Mouse (Mus musculus) liver, postnatal 0 days (tissue): ENCODE measurements around the gene Bpi. TPM values are rescaled to one million over a fixed set of nuclear protein-coding genes. Genes with fewer than 3 reads are reported as not detected.

ENCODE experiments used
- ATAC-seq: fragments of 200-750 bp; cut with Nextera tagmentation; 2 replicates; pipeline ENCODE4 v1.8.0; 2017; ENCODE audit warnings: mild to moderate bottlenecking, moderate library complexity
- DNase-seq: peaks from one replicate; pipeline ENCODE4 v3.0.0-alpha.2; 2016
- H3K27ac ChIP-seq: fragments of 300-500 bp; sonication (generic); 2 replicates; pipeline ENCODE4 v1.5.1; 2014; ENCODE audit warnings: antibody characterized with exemption, moderate library complexity, mild to moderate bottlenecking, low read depth
- H3K27me3 ChIP-seq: fragments of 300-500 bp; sonication (generic); 2 replicates; pipeline ENCODE4 v1.6.1; 2014; ENCODE audit warnings: low read length, control low read depth, mixed read lengths; ENCODE audit not compliant: insufficient read depth
- H3K36me3 ChIP-seq: fragments of 300-500 bp; sonication (generic); replicated peaks from 2 replicates; pipeline ENCODE4 v1.6.1; 2014; ENCODE audit warnings: mild to moderate bottlenecking, control low read depth, low read length, moderate library complexity, mixed read lengths; ENCODE audit not compliant: insufficient read depth
- H3K4me1 ChIP-seq: fragments of 300-500 bp; sonication (generic); 2 replicates; pipeline ENCODE4 v1.6.1; 2014; ENCODE audit warnings: antibody characterized with exemption, mild to moderate bottlenecking, control low read depth; ENCODE audit not compliant: insufficient read depth
- H3K4me2 ChIP-seq: fragments of 300-500 bp; sonication (generic); 2 replicates; pipeline ENCODE4 v1.6.1; 2014; ENCODE audit warnings: low read depth, mild to moderate bottlenecking, low read length, moderate library complexity, mixed read lengths
- H3K4me3 ChIP-seq: fragments of 300-500 bp; sonication (generic); 2 replicates; pipeline ENCODE4 v1.5.1; 2014; ENCODE audit warnings: low read depth, low read length
- H3K9ac ChIP-seq: fragments of 300-500 bp; sonication (generic); replicated peaks from 2 replicates; pipeline ENCODE4 v1.6.1; 2014; ENCODE audit warnings: mild to moderate bottlenecking, moderate library complexity
- H3K9me3 ChIP-seq: fragments of 300-500 bp; sonication (generic); 2 replicates; pipeline ENCODE4 v1.6.1; 2016; ENCODE audit warnings: mild to moderate bottlenecking, control low read depth, low read length, mixed read lengths
- CTCF ChIP-seq: sonication (generic); IDR thresholded peaks from 2 replicates; pipeline ENCODE4 v1.5.1; 2016; ENCODE audit warnings: antibody characterized with exemption, low read depth
- EP300 ChIP-seq: IDR thresholded peaks from 2 replicates; pipeline ENCODE4 v1.6.1; 2016; ENCODE audit warnings: antibody characterized with exemption, low read depth, mild to moderate bottlenecking
- WGBS: fragments of 180-500 bp; shearing (Covaris S2); extraction: QIAGEN DNeasy Blood & Tissue Kit; methylation state at CpG from one replicate; pipeline ENCODE4 v1.1.7; 2014; ENCODE audit not compliant: insufficient replicate concordance; 5-methylcytosine and 5-hydroxymethylcytosine counted together
- polyA plus RNA-seq: library from polyadenylated mRNA; unstranded; fragments of >200 nt; fragmentation: Nextera tagmentation; extraction: Ambion mirVana; gene quantifications from 2 replicates; pipeline ENCODE4 v1.2.1, GENCODE M21; 2015

The Bpi gene
- polyA plus RNA-seq, 1 experiment from 2014 or later: not detected

DNA sequence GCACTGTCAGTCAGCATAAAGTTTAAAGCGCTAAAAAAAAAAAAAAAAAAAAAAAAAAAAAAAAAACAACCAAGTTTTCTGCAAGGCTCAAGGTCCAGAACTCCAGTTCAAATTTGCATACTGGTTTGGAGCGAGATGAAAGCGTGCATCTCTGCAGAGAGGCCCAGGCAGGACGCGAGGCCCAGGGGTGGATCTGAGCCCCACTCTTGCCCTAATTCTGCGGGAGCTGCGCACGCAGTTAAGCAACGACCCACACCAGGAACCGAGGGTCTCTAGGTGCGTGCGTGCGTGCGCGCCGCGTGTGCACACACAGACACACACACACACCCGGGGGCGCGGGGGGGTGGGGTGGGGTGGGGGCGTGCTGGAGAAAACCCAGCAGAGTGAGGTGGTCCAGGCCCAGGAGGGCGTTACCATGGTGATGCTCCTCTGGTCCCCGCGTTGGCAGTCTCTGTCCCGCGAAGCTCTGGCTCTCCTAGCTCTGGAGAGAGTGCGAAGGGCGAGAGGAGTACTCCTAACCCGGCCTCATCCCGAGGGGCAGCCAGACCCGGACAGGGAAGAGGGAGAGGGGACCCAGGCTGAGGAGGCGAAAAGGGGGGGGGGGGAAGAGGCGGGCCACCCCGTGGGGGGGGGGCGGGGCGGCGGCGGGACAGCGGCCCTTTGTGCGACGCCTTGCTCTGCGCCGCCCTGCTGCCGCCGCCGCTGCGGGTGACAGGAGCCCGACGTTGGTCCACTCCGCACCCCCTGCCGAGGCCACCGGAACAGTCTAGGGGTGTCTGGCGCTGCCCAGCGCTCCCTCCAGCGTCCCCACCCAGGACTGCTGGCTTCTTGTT is 29.0 kb upstream of the Bpi start, which contains the start of gene D630003M21Rik:
Gene D630003M21Rik, minus strand, starts transcription at position 553 of the 833 bp plus-strand sequence.
- Histone ChIP-seq H3K4me1 (peaks cover 5% of the 10 kb centered on the region; the same call in 1 of the 2 replicates), H3K27me3 (peaks cover 20% of the 10 kb centered on the region), H3K9me3 (no peaks in the 10 kb centered on the region), H3K27ac (no peak within 1 kb of the TSS), H3K36me3 (no peaks in the 10 kb centered on the region), H3K4me3 (peak within 1 kb of the TSS; percentile 10; the same call in 1 of the 2 replicates), H3K4me2 (peak within 1 kb of the TSS; percentile 60), H3K9ac (no peak within 1 kb of the TSS)
- 0% methylated on average over 39 of the region's 55 CpGs for WGBS
- peak; percentile 30 for DNase-seq
- ATAC-seq: peak; percentile 74
- no peak for TF ChIP-seq CTCF
- TF ChIP-seq EP300: no peak

DNA sequence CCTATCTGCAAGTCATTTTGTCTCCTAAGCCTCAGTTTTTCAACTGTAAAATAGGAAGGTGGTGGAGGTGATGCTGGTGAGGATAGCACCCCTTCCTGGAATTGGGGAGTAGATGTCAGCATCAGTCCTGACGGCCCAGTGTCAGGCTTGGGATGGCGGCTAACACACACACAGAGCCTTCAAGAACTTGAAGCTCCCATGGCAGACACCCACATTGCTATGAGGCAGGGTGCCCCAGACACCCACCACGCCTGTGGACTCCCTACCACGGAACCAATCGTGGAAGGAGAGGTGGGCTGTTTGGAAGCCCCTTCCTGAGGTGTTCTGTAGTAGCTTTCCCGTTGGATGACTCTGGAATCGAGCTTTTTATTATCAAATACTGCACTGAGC is 28.4 kb upstream of the Bpi start:
- H3K4me2 ChIP-seq: peak overlapping the region; percentile 60
- no peaks in the 10 kb centered on the region for H3K36me3 ChIP-seq
- peaks cover 5% of the 10 kb centered on the region; the same call in 1 of the 2 replicates for H3K4me1 ChIP-seq
- WGBS: 25% methylated on average over 7 of the region's 7 CpGs
- no peak overlapping the region for H3K27ac ChIP-seq
- no peak overlapping the region for H3K9ac ChIP-seq
- peaks cover 20% of the 10 kb centered on the region for H3K27me3 ChIP-seq
- TF ChIP-seq CTCF (no peak), EP300 (no peak)
- ATAC-seq: no peak
- H3K9me3 ChIP-seq: no peaks in the 10 kb centered on the region
- H3K4me3 ChIP-seq: peak overlapping the region; percentile 10; the same call in 1 of the 2 replicates
- DNase-seq: no peak

DNA sequence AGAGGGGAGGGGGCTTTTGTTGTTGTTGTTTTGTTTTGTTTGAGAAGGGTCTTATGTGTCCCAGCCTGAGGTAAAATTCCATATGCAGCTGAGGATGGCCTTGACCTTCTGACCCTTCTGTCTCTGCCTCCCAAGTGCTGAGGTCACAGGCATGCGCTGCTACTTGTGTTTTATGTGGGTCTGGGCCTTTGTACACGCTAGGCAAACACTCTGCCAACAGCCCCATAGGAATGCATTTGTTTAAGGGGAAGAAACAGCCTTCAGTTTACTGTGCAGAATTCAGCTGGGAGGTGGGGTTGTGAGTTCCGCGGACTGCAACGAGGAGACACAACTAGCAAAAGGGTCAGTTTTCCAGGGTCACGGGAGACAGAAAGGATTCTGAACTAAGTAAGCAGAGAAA is 27.3 kb upstream of the Bpi start:
- H3K27me3 ChIP-seq: peaks cover 20% of the 10 kb centered on the region
- TF ChIP-seq EP300: no peak
- no peak for TF ChIP-seq CTCF
- H3K9ac ChIP-seq: no peak overlapping the region
- H3K4me1 ChIP-seq: peaks cover 5% of the 10 kb centered on the region; the same call in 1 of the 2 replicates
- no peaks in the 10 kb centered on the region for H3K9me3 ChIP-seq
- no peak overlapping the region for H3K4me2 ChIP-seq
- 54% methylated on average over 6 of the region's 6 CpGs for WGBS
- no peak for DNase-seq
- no peak overlapping the region for H3K27ac ChIP-seq
- H3K36me3 ChIP-seq: no peaks in the 10 kb centered on the region
- H3K4me3 ChIP-seq: no peak overlapping the region
- no peak for ATAC-seq

DNA sequence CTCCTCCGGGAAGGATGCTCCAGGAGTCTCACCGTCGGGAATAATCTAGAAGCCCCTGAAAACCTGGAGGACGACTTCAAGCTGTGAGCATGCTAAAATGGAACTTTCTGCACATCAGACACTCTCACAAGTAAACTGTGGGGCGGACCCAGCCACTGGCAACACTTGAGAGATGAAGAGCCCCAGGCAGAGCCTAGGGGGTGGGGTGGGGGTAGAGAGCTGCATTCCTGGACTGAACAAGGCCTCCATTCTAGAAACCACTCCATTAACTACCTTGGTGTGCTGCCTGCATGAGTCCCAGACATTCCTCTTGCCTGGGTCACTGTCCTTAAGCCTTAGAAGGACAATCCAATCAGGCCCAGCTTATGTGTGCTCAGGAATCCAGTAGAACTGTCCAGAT is 26.8 kb upstream of the Bpi start:
- peaks cover 20% of the 10 kb centered on the region for H3K27me3 ChIP-seq
- ATAC-seq (no peak), DNase-seq (no peak)
- no peak overlapping the region for H3K9ac ChIP-seq
- H3K4me1 ChIP-seq: peaks cover 5% of the 10 kb centered on the region; the same call in 1 of the 2 replicates
- no peaks in the 10 kb centered on the region for H3K36me3 ChIP-seq
- no peak overlapping the region for H3K4me3 ChIP-seq
- WGBS: 62% methylated on average over 5 of the region's 5 CpGs
- TF ChIP-seq EP300 (no peak), CTCF (no peak)
- no peak overlapping the region for H3K4me2 ChIP-seq
- no peaks in the 10 kb centered on the region for H3K9me3 ChIP-seq
- no peak overlapping the region for H3K27ac ChIP-seq

DNA sequence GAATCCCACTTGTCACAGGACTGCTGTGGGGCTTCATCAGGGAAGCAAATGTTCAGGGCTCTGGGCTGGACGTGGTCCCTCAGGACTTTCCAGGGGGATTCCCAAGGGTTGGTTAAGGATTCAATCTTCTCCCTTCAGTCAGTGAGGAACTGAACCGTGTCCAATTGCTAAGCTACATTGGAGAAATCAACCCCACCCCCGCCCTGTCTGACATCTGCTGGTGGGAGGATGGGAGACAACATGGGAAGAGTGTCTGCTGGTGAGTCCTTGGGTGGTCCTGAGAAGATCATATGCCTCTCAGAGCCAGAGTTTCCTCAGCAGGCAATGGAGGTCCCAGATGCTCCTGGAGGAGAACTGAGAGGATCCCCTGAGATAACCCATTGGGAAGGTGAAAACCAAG is 25.5 kb upstream of the Bpi start:
- TF ChIP-seq CTCF (no peak), EP300 (no peak)
- Histone ChIP-seq H3K4me3 (no peak overlapping the region), H3K27me3 (peaks cover 20% of the 10 kb centered on the region), H3K9me3 (no peaks in the 10 kb centered on the region), H3K9ac (no peak overlapping the region), H3K4me1 (peaks cover 5% of the 10 kb centered on the region; the same call in 1 of the 2 replicates), H3K27ac (no peak overlapping the region), H3K36me3 (no peaks in the 10 kb centered on the region), H3K4me2 (no peak overlapping the region)
- ATAC-seq: no peak
- no peak for DNase-seq
- 50% methylated on average over 3 of the region's 3 CpGs for WGBS

DNA sequence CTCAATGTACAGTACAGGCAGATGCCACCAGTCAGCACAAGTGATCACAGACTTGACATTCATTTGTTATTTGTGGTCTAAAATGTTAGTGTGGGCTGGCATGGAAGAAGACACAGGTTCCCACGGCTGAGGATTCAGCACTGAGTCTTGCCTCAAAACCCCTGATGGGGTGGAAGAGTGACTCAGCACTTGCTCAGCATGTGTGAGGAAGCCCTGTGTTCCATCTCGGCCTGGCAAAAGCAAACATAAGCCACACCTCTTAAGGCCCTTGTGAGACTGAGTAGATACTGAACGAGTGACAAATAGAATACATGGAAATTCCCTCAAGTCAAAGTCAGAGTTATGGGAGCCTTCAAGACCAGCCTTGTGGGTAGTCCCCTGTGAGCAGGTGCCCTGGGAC is 24.8 kb upstream of the Bpi start:
- H3K27ac ChIP-seq: no peak overlapping the region
- H3K4me3 ChIP-seq: no peak overlapping the region
- H3K36me3 ChIP-seq: no peaks in the 10 kb centered on the region
- DNase-seq (no peak), ATAC-seq (no peak)
- H3K9ac ChIP-seq: no peak overlapping the region
- no peak overlapping the region for H3K4me2 ChIP-seq
- H3K4me1 ChIP-seq: peaks cover 5% of the 10 kb centered on the region; the same call in 1 of the 2 replicates
- no peaks in the 10 kb centered on the region for H3K9me3 ChIP-seq
- WGBS: 32% methylated on average over 3 of the region's 3 CpGs
- peaks cover 20% of the 10 kb centered on the region for H3K27me3 ChIP-seq
- TF ChIP-seq CTCF (no peak), EP300 (no peak)
